Mouse (Mus musculus) fat pad, adult 2 months (tissue): ENCODE results near the gene Sv2b.
"Not testable (repeated sequence)": the region's sequence is repeated elsewhere in the genome, so short reads cannot be mapped to it uniquely, and the experiment has no call there.

ENCODE experiments used
- DNase-seq: peaks from one replicate; pipeline ENCODE4 v3.0.0-alpha.2; 2011; ENCODE audit warnings: low read depth, low spot score; ENCODE audit errors: extremely low read depth

The Sv2b gene

GRCm38 (mm10) chr7:75220786-75221185 lies 88.3 kb downstream of the Sv2b start:
- DNase-seq = no peak

- DNase-seq = no peak
Measured at GRCm38 (mm10) chr7:75220296-75220695, 88.8 kb downstream of the Sv2b start.

- no peak for DNase-seq
Measured at GRCm38 (mm10) chr7:75216180-75216579, 92.9 kb downstream of the Sv2b start.

GRCm38 (mm10) chr7:75209221-75209641 lies 99.8 kb downstream of the Sv2b start:
- DNase-seq = no peak

- no peak for DNase-seq
Measured at GRCm38 (mm10) chr7:75207965-75208644, 101.0 kb downstream of the Sv2b start.

GRCm38 (mm10) chr7:75206671-75207070 lies 102.4 kb downstream of the Sv2b start:
- DNase-seq = no peak

- DNase-seq = no peak
Measured at GRCm38 (mm10) chr7:75205386-75205785, 103.7 kb downstream of the Sv2b start.

GRCm38 (mm10) chr7:75194919-75195230 lies 114.2 kb downstream of the Sv2b start:
- not testable (repeated sequence) for DNase-seq

- DNase-seq = no peak
Measured at GRCm38 (mm10) chr7:75194158-75194918, 114.7 kb downstream of the Sv2b start.

GRCm38 (mm10) chr7:75190192-75190591 lies 118.9 kb downstream of the Sv2b start:
- no peak for DNase-seq

GRCm38 (mm10) chr7:75175042-75175441 lies 134.0 kb downstream of the Sv2b start:
- no peak for DNase-seq

GRCm38 (mm10) chr7:75167481-75167880 lies 141.6 kb downstream of the Sv2b start:
- DNase-seq = no peak

GRCm38 (mm10) chr7:75147174-75147573 lies 161.9 kb downstream of the Sv2b start:
- DNase-seq = no peak

GRCm38 (mm10) chr7:75142800-75143199 lies 166.3 kb downstream of the Sv2b start:
- DNase-seq = no peak

- no peak for DNase-seq
Measured at GRCm38 (mm10) chr7:75141919-75142700, 167.0 kb downstream of the Sv2b start.

- DNase-seq = no peak
Measured at GRCm38 (mm10) chr7:75139306-75139705, 169.8 kb downstream of the Sv2b start.

GRCm38 (mm10) chr7:75134710-75135617 lies 174.1 kb downstream of the Sv2b start:
- no peak for DNase-seq

GRCm38 (mm10) chr7:75128036-75128435 lies 181.0 kb downstream of the Sv2b start:
- DNase-seq = no peak

GRCm38 (mm10) chr7:75124067-75124466 lies 185.0 kb downstream of the Sv2b start:
- DNase-seq = no peak

GRCm38 (mm10) chr7:75118022-75118673 lies 190.9 kb downstream of the Sv2b start:
- DNase-seq = no peak
